Mouse (Mus musculus): ENCODE measurements around the gene Fat4.

DNA sequence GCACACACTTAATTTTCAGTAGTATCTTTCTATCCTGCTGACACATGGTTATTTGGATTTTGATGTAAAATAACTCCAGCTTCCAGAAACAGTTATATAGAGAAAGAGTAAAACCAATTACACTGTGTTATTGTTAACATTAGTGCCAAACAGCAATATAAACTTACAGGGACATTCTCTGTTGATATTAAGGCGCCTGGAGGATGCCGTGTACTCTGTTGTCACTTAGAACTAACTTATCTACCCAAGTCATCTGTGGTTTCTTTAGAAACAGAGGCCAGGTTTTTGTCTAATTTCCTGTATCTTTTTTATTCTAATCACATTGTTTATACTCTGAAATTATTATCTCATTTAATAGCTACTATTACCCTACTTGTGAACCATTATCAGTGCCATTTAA, 47.3 kb upstream of the Fat4 start:
- TF ChIP-seq GATA1 (IDR thresholded peaks at IDR 0.05; ENCODE audit: borderline replicate concordance, low read length) (no peak), FLI1 (IDR thresholded peaks at IDR 0.05; ENCODE audit: low read length) (no peak)
